Mouse (Mus musculus) MEL (cell line): ENCODE data around the gene Tmod1.

Experiments used
- CTCF ChIP-seq, 3 experiments: IDR thresholded peaks in 2 of 3; conservative IDR thresholded peaks in 1 of 3; 2 replicates each; pipeline ENCODE4 v1.5.1; 2011 to 2012; ENCODE audit warnings: low read length in 3 of 3, low read depth in 2 of 3, mild to moderate bottlenecking in 2 of 3, improper control_type of control experiment in 1 of 3, inconsistent platforms in 1 of 3, mixed read lengths in 1 of 3, moderate library complexity in 1 of 3; ENCODE audit not compliant: control insufficient read depth in 1 of 3, insufficient read depth in 1 of 3, poor library complexity in 1 of 3, severe bottlenecking in 1 of 3
- EP300 ChIP-seq, 2 experiments: IDR thresholded peaks; 2 replicates each; pipeline ENCODE4 v1.6.1; 2011; ENCODE audit warnings: improper control_type of control experiment in 2 of 2, low read length in 2 of 2, low read depth in 1 of 2, mild to moderate bottlenecking in 1 of 2
- MAFK ChIP-seq: IDR thresholded peaks from 2 replicates; pipeline ENCODE4 v1.6.1; 2011; ENCODE audit warnings: low read depth, mild to moderate bottlenecking, low read length, improper control_type of control experiment, borderline replicate concordance
- MEF2A ChIP-seq: IDR thresholded peaks from 2 replicates; pipeline ENCODE4 v1.6.1; 2014; ENCODE audit warnings: low read depth, mild to moderate bottlenecking, inconsistent platforms, low read length, improper control_type of control experiment; ENCODE audit not compliant: poor library complexity, insufficient replicate concordance, severe bottlenecking; ENCODE audit errors: extremely low read depth
- POLR2A ChIP-seq, 2 experiments: IDR thresholded peaks; 2 replicates each; pipeline ENCODE4 v1.6.1; 2011 to 2012; ENCODE audit warnings: low read length in 2 of 2, mild to moderate bottlenecking in 2 of 2, control low read depth in 1 of 2, improper control_type of control experiment in 1 of 2, low read depth in 1 of 2, moderate library complexity in 1 of 2; ENCODE audit not compliant: control insufficient read depth in 1 of 2, insufficient read depth in 1 of 2, poor library complexity in 1 of 2
- SIN3A ChIP-seq: IDR thresholded peaks from 2 replicates; pipeline ENCODE4 v1.6.1; 2012; ENCODE audit warnings: low read length, improper control_type of control experiment, inconsistent platforms
- UBTF ChIP-seq: IDR thresholded peaks from 2 replicates; pipeline ENCODE4 v1.6.1; 2012; ENCODE audit warnings: low read depth, mild to moderate bottlenecking, inconsistent platforms, low read length, improper control_type of control experiment, moderate library complexity, borderline replicate concordance; ENCODE audit not compliant: insufficient read depth
- ZKSCAN1 ChIP-seq: IDR thresholded peaks from 2 replicates; pipeline ENCODE4 v1.6.1; 2012; ENCODE audit warnings: low read depth, mild to moderate bottlenecking, inconsistent platforms, low read length, improper control_type of control experiment, moderate library complexity

DNA sequence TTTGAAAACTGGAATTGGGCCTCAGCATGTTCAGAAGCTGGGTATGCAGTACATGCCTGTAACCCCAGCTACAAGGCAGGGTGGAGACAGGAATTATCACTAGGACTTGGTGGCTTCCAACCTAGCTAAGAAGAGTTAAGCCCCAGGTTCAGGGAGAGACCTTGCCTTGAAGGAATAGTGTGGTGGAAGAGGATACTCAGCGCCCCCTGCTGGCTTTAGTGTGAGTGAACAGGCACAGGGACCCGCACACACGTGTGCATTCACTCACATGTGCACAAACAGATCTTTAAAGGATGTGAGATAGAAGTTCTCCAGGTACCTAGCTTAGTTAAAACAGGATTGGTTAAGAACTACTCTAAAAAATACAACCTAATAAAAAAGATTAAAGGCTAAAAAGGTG is 105.6 kb downstream of the Tmod1 start:
- TF ChIP-seq CTCF (IDR thresholded peaks at IDR 0.05 in 2 of 3, conservative IDR thresholded peaks at IDR 0.05 in 1 of 3; ENCODE audit: control insufficient read depth in 1 of 3, insufficient read depth in 1 of 3, low read depth in 2 of 3, low read length in 3 of 3, poor library complexity in 1 of 3, severe bottlenecking in 1 of 3): peak; percentile 48 to 60 (median 55)
- no peak for TF ChIP-seq MEF2A
- TF ChIP-seq UBTF: no peak
- TF ChIP-seq MAFK: no peak
- TF ChIP-seq SIN3A: no peak
- no peak for TF ChIP-seq EP300 (IDR thresholded peaks at IDR 0.05; ENCODE audit: low read depth in 1 of 2, low read length in 2 of 2)
- no peak for TF ChIP-seq POLR2A (IDR thresholded peaks at IDR 0.05; ENCODE audit: control insufficient read depth in 1 of 2, insufficient read depth in 1 of 2, low read depth in 1 of 2, low read length in 2 of 2, poor library complexity in 1 of 2)
- TF ChIP-seq ZKSCAN1: no peak
